Mouse (Mus musculus) heart, postnatal 0 days (tissue): ENCODE measurements at regions not wholly inside any gene's neighbourhood (a gene's known extent, or its start where the extent isn't known, plus 50 kb on each side); places are given as distances from the start of the nearest gene placed in this dataset.

Source experiments
- ATAC-seq: fragments of 200-750 bp; cut with Nextera tagmentation; 2 replicates; pipeline ENCODE4 v1.8.0; 2017; ENCODE audit warnings: low read depth, moderate number of reproducible peaks, moderate library complexity; ENCODE audit not compliant: insufficient read depth
- DNase-seq: peaks from one replicate; pipeline ENCODE4 v3.0.0-alpha.2; 2016; ENCODE audit warnings: low spot score
- H3K27ac ChIP-seq: fragments of 300-500 bp; sonication (generic); 2 replicates; pipeline ENCODE4 v1.5.1; 2014; ENCODE audit warnings: low read depth, mild to moderate bottlenecking
- H3K27me3 ChIP-seq: fragments of 300-500 bp; sonication (generic); 2 replicates; pipeline ENCODE4 v1.6.1; 2014; ENCODE audit warnings: low read length, mixed read lengths; ENCODE audit not compliant: control insufficient read depth, insufficient read depth
- H3K36me3 ChIP-seq: fragments of 300-500 bp; sonication (generic); replicated peaks from 2 replicates; pipeline ENCODE4 v1.6.1; 2014; ENCODE audit warnings: low read length, mixed read lengths; ENCODE audit not compliant: control insufficient read depth, insufficient read depth
- H3K4me1 ChIP-seq: fragments of 300-500 bp; sonication (generic); 2 replicates; pipeline ENCODE4 v1.6.1; 2014; ENCODE audit warnings: antibody characterized with exemption; ENCODE audit not compliant: control insufficient read depth, insufficient read depth
- H3K4me2 ChIP-seq: fragments of 300-500 bp; sonication (generic); 2 replicates; pipeline ENCODE4 v1.6.1; 2014; ENCODE audit warnings: low read depth, mild to moderate bottlenecking, low read length, moderate library complexity
- H3K4me3 ChIP-seq: fragments of 300-500 bp; sonication (generic); 2 replicates; pipeline ENCODE4 v1.5.1; 2014; ENCODE audit warnings: low read depth, low read length
- H3K9ac ChIP-seq: fragments of 300-500 bp; sonication (generic); replicated peaks from 2 replicates; pipeline ENCODE4 v1.6.1; 2014; ENCODE audit warnings: low read depth, low read length, mixed read lengths
- H3K9me3 ChIP-seq: fragments of 300-500 bp; sonication (generic); replicated peaks from 2 replicates; pipeline ENCODE4 v1.6.1; 2016; ENCODE audit warnings: low read length; ENCODE audit not compliant: control insufficient read depth
- CTCF ChIP-seq: IDR thresholded peaks from 2 replicates; pipeline ENCODE4 v1.5.1; 2016; ENCODE audit warnings: antibody characterized with exemption, control low read depth, low read depth
- EP300 ChIP-seq: IDR thresholded peaks from 2 replicates; pipeline ENCODE4 v1.6.1; 2016; ENCODE audit warnings: antibody characterized with exemption, low read depth
- WGBS: fragments of 180-500 bp; shearing (Covaris S2); extraction: QIAGEN DNeasy Blood & Tissue Kit; methylation state at CpG from one replicate; pipeline ENCODE4 v1.1.7; 2014; 5-methylcytosine and 5-hydroxymethylcytosine counted together

- Histone ChIP-seq H3K9me3 (no peaks in the 10 kb centered on the region), H3K36me3 (no peaks in the 10 kb centered on the region), H3K4me2 (no peak overlapping the region), H3K27ac (no peak overlapping the region), H3K9ac (no peak overlapping the region), H3K4me3 (no peak overlapping the region), H3K4me1 (peaks cover 10% of the 10 kb centered on the region), H3K27me3 (no peaks in the 10 kb centered on the region)
- TF ChIP-seq EP300 = no peak
- no peak for TF ChIP-seq CTCF
- DNase-seq (no peak), ATAC-seq (no peak)
- WGBS = 93% methylated on average over 8 of the region's 8 CpGs
These were observed 133.1 kb downstream of the Tgfb2 start for GRCm38 (mm10) chr1:186572651-186573050.

GRCm38 (mm10) chr1:186572092-186572491 is 133.7 kb downstream of the Tgfb2 start:
- no peaks in the 10 kb centered on the region for H3K36me3 ChIP-seq
- 41% methylated on average over 4 of the region's 4 CpGs for WGBS
- no peak overlapping the region for H3K27ac ChIP-seq
- H3K9ac ChIP-seq = no peak overlapping the region
- no peaks in the 10 kb centered on the region for H3K9me3 ChIP-seq
- no peaks in the 10 kb centered on the region for H3K27me3 ChIP-seq
- no peak overlapping the region for H3K4me2 ChIP-seq
- peaks cover 13% of the 10 kb centered on the region for H3K4me1 ChIP-seq
- no peak for TF ChIP-seq CTCF
- no peak overlapping the region for H3K4me3 ChIP-seq
- DNase-seq = no peak
- ATAC-seq = no peak

GRCm38 (mm10) chr1:186568496-186568895 is 137.3 kb downstream of the Tgfb2 start:
- H3K36me3 ChIP-seq = no peaks in the 10 kb centered on the region
- no peaks in the 10 kb centered on the region for H3K9me3 ChIP-seq
- ATAC-seq (no peak), DNase-seq (no peak)
- no peak overlapping the region for H3K4me3 ChIP-seq
- no peaks in the 10 kb centered on the region for H3K27me3 ChIP-seq
- TF ChIP-seq EP300 (no peak), CTCF (no peak)
- peak overlapping the region; percentile 25; the same call in 1 of the 2 replicates for H3K27ac ChIP-seq
- H3K4me2 ChIP-seq = no peak overlapping the region
- no peak overlapping the region for H3K9ac ChIP-seq
- peaks cover 15% of the 10 kb centered on the region for H3K4me1 ChIP-seq
- 79% methylated on average over 4 of the region's 4 CpGs for WGBS

- no peaks in the 10 kb centered on the region for H3K27me3 ChIP-seq
- 16% methylated on average over 6 of the region's 6 CpGs for WGBS
These were observed 137.7 kb downstream of the Tgfb2 start for GRCm38 (mm10) chr1:186568076-186568475.

GRCm38 (mm10) chr1:186567136-186567826 is 138.5 kb downstream of the Tgfb2 start:
- 30% methylated on average over 15 of the region's 15 CpGs for WGBS
- Histone ChIP-seq H3K9ac (no peak overlapping the region), H3K27ac (peak overlapping the region; percentile 61)

More at GRCm38 (mm10) chr1:186568076-186568475, 137.7 kb downstream of the Tgfb2 start:
- peaks cover 15% of the 10 kb centered on the region for H3K4me1 ChIP-seq
- H3K9ac ChIP-seq = no peak overlapping the region
- no peak overlapping the region for H3K4me3 ChIP-seq
- peak; percentile 65; the same call in 1 of the 2 replicates for ATAC-seq
- no peak overlapping the region for H3K4me2 ChIP-seq
- no peaks in the 10 kb centered on the region for H3K36me3 ChIP-seq
- TF ChIP-seq EP300 = no peak
- TF ChIP-seq CTCF = no peak
- peak overlapping the region; percentile 25; the same call in 1 of the 2 replicates for H3K27ac ChIP-seq
- H3K9me3 ChIP-seq = no peaks in the 10 kb centered on the region
- peak; percentile 47 for DNase-seq

GRCm38 (mm10) chr1:186562027-186562426 is 143.8 kb downstream of the Tgfb2 start:
- DNase-seq = no peak
- Histone ChIP-seq H3K27me3 (no peaks in the 10 kb centered on the region), H3K9me3 (no peaks in the 10 kb centered on the region), H3K4me1 (peaks cover 1% of the 10 kb centered on the region; the same call in 1 of the 2 replicates), H3K36me3 (no peaks in the 10 kb centered on the region), H3K9ac (no peak overlapping the region), H3K4me3 (no peak overlapping the region), H3K27ac (no peak overlapping the region), H3K4me2 (no peak overlapping the region)
- WGBS = 80% methylated on average over 3 of the region's 3 CpGs
- no peak for TF ChIP-seq EP300
- TF ChIP-seq CTCF = no peak
- no peak for ATAC-seq

More at GRCm38 (mm10) chr1:186567136-186567826, 138.5 kb downstream of the Tgfb2 start:
- 0 out of 2 replicates have a peak overlapping the region, but pooled peaks have one; percentile 8 for H3K4me3 ChIP-seq
- no peaks in the 10 kb centered on the region for H3K27me3 ChIP-seq
- DNase-seq (peak; percentile 39), ATAC-seq (peak; percentile 43; the same call in 1 of the 2 replicates)
- no peak for TF ChIP-seq CTCF
- peaks cover 15% of the 10 kb centered on the region for H3K4me1 ChIP-seq
- H3K9me3 ChIP-seq = no peaks in the 10 kb centered on the region
- no peaks in the 10 kb centered on the region for H3K36me3 ChIP-seq
- H3K4me2 ChIP-seq = peak overlapping the region; percentile 30
